Mouse (Mus musculus) midbrain, embryonic 13.5 days (tissue): Measurements from ENCODE around the gene Tspo. TPM values are rescaled to one million over a fixed set of nuclear protein-coding genes. Genes with fewer than 3 reads are reported as not detected.

Source experiments
- ATAC-seq: fragments of 200-750 bp; cut with Nextera tagmentation; 2 replicates; pipeline ENCODE4 v1.8.0; 2017; ENCODE audit warnings: mild to moderate bottlenecking, moderate TSS enrichment, moderate library complexity
- H3K27ac ChIP-seq: fragments of 300-500 bp; sonication (generic); 2 replicates; pipeline ENCODE4 v1.5.1; 2015; ENCODE audit warnings: inconsistent platforms, mild to moderate bottlenecking, moderate library complexity
- H3K27me3 ChIP-seq: fragments of 300-500 bp; sonication (generic); 2 replicates; pipeline ENCODE4 v1.6.1; 2015; ENCODE audit warnings: mild to moderate bottlenecking, inconsistent platforms
- H3K36me3 ChIP-seq: fragments of 300-500 bp; sonication (generic); 2 replicates; pipeline ENCODE4 v1.6.1; 2015; ENCODE audit warnings: mild to moderate bottlenecking, inconsistent platforms
- H3K4me1 ChIP-seq: fragments of 300-500 bp; sonication (generic); replicated peaks from 2 replicates; pipeline ENCODE4 v1.6.1; 2015; ENCODE audit warnings: inconsistent platforms
- H3K4me2 ChIP-seq: fragments of 300-500 bp; sonication (generic); replicated peaks from 2 replicates; pipeline ENCODE4 v1.6.1; 2015; ENCODE audit warnings: moderate library complexity, mild to moderate bottlenecking, inconsistent platforms
- H3K4me3 ChIP-seq: fragments of 300-500 bp; sonication (generic); replicated peaks from 2 replicates; pipeline ENCODE4 v1.5.1; 2015; ENCODE audit warnings: mild to moderate bottlenecking, inconsistent platforms
- H3K9ac ChIP-seq: fragments of 300-500 bp; sonication (generic); replicated peaks from 2 replicates; pipeline ENCODE4 v1.6.1; 2015; ENCODE audit warnings: mild to moderate bottlenecking, inconsistent platforms
- H3K9me3 ChIP-seq: fragments of 300-500 bp; sonication (generic); 2 replicates; pipeline ENCODE4 v1.6.1; 2016; ENCODE audit warnings: mild to moderate bottlenecking, inconsistent platforms
- WGBS: fragments of 180-500 bp; shearing (Covaris S2); methylation state at CpG from one replicate; pipeline ENCODE4 v1.1.7; 2015; 5-methylcytosine and 5-hydroxymethylcytosine counted together
- polyA plus RNA-seq: library from polyadenylated mRNA; unstranded; fragments of >200 nt; fragmentation: Nextera tagmentation; extraction: Ambion mirVana; gene quantifications from 2 replicates; pipeline ENCODE4 v1.2.1, GENCODE M21; 2015

The Tspo gene
- polyA plus RNA-seq, 1 experiment from 2014 or later: 9.9 TPM

DNA sequence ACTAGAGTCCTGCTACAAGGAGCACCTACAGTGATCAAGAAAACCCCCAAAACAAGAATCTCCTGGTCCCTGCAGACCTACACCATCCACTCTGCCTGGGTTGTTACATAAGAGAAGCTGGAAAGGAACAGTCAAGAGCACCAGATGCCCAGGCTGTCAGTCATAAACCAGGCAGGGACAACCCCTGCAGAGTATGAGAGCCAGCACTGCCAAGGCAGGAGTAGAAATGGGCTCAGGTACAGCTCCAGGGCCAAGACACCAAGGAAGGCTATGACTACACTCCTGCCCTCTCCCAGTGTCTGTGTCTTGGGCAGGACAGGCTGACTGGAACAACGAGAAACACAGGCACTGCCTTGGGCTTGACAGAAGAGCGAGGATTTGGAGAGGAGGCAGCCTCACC, 13.3 kb upstream of the Tspo start:
- Histone ChIP-seq H3K9ac (no peak overlapping the region), H3K36me3 (peaks cover 74% of the 10 kb centered on the region), H3K27ac (no peak overlapping the region), H3K9me3 (no peaks in the 10 kb centered on the region), H3K27me3 (no peaks in the 10 kb centered on the region), H3K4me1 (peaks cover 8% of the 10 kb centered on the region), H3K4me2 (no peak overlapping the region), H3K4me3 (no peak overlapping the region)
- no peak for ATAC-seq
- 92% methylated on average over 2 of the region's 2 CpGs for WGBS

DNA sequence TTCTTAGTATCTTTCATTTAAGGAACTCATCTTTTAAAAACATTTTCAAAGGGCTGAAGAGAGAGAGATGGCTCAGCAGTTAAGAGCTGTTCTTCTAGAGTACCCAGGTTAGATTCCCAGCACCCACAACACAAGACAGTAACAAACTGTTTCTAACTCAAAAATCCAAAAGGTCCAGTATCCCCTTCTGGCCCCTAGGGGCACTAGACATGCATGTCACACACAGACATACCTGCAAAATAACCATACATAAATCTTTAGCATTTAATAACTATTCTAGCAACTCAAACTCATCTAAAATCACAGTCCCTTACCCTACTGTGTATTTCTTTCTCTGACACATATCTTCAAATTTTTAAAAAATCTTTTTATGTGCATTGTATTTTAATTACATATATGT, 9.6 kb upstream of the Tspo start:
- no peak overlapping the region for H3K4me3 ChIP-seq
- H3K9me3 ChIP-seq: no peaks in the 10 kb centered on the region
- no peak overlapping the region for H3K4me2 ChIP-seq
- peaks cover 37% of the 10 kb centered on the region for H3K36me3 ChIP-seq
- H3K27me3 ChIP-seq: no peaks in the 10 kb centered on the region
- H3K9ac ChIP-seq: no peak overlapping the region
- peaks cover 13% of the 10 kb centered on the region for H3K4me1 ChIP-seq
- H3K27ac ChIP-seq: no peak overlapping the region
- ATAC-seq: no peak

DNA sequence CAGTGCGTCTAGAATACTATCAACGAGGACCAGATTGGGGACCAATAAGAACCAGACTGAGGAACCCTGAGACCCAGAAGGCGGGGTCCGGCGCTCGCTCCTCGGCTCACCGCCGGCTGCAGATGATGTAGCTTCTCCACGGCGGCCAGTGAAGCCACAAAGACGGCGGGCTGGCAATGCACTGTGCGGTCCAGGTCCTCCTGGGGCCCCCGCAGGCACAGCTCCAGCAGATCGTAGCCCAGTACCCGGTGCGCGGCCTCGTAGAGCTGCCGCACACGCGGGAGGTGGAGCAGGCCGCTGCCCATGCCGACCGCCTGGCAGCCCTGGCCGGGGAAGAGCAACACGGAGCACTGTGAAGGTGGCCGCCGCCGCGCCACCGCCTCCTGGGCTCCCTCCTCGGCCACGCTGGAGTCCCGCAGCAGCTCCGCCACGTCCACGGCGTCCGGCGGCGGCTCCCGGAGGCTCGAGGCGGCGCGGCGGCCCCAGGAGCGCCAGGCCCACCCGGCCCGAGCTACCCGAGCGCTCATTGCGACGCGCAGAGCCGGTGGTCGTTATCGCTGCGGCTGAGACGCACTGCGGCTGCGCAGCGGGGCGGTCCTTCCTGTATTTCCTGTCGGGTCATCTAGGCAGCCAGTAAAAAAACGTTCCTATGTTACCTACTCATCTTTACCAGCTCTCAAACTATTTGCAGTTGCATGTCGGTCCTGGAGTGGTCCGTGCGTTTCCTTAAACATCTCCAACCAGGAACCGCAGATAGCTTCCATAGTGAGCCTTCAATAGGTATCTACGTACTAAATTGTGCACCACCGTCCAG, 8.0 kb upstream of the Tspo start:
- Histone ChIP-seq H3K4me1 (peaks cover 13% of the 10 kb centered on the region), H3K4me2 (peak overlapping the region; percentile 83), H3K4me3 (peak overlapping the region; percentile 86), H3K9me3 (no peaks in the 10 kb centered on the region), H3K27ac (peak overlapping the region; percentile 92), H3K36me3 (peaks cover 22% of the 10 kb centered on the region), H3K9ac (peak overlapping the region; percentile 96), H3K27me3 (no peaks in the 10 kb centered on the region)
- WGBS: 1% methylated on average over 64 of the region's 74 CpGs
- peak; percentile 91 for ATAC-seq

DNA sequence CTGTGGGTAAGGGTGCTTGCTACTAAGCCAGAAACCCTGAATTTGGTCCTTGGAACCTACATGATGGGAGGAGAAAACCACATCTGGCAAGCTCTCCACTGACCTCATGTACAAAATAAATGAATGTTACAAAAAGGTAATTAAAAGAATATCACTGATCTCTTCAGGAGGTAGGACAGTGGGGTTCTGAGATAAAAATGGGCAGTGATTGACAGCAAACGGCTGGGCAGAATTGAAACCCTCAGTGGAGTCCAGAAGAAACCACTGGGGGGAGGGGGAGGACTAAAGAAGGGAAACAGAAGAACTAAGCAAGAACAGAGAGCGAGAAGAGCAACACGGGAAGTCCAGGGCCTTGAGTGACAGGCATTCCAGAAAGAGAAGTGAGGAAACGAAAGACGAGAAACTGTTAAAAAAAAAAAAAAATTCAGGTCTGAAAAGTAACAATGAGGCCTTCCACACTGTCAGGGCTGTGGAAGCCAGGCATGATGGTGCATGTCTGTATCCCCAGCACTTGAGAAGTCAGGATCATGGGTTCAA, 2.4 kb upstream of the Tspo start:
- WGBS: 58% methylated on average over 5 of the region's 5 CpGs
- peaks cover 23% of the 10 kb centered on the region for H3K4me1 ChIP-seq
- H3K4me3 ChIP-seq: no peak overlapping the region
- no peak for ATAC-seq
- H3K4me2 ChIP-seq: no peak overlapping the region
- no peaks in the 10 kb centered on the region for H3K36me3 ChIP-seq
- H3K9ac ChIP-seq: no peak overlapping the region
- no peaks in the 10 kb centered on the region for H3K9me3 ChIP-seq
- H3K27ac ChIP-seq: no peak overlapping the region
- H3K27me3 ChIP-seq: peaks cover 34% of the 10 kb centered on the region

DNA sequence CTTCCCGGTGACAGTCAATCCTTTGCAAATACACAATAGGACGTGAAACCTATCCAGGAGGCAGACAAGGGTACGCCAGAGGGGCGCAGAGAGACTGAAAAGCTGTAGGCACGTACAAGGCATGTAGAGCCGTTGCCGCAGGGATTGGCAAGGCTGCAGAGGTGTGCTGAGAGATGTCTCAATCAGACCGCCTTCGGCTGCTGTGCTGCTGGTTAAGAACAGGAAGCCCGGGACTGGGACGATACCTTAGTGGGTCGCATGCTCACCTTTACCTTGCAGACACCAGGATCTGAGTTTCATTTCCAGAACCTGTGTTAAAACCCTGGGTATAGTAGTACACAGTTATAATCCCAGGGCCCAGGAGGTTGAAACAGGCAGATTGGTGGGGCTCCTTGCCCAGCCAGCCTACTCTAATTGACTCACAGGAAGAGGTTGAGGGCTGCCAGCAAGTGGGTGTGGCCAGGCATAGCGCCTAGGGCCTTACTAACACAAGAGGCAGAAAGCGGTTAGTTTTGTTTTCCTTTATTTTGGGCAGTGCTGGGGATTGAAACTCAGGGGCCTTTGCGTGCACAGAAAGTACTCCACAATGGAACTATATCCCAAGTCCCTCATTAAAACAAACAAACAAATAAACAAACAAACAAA, 644 bp upstream of the Tspo start:
- Histone ChIP-seq H3K4me1 (peaks cover 21% of the 10 kb centered on the region), H3K9ac (no peak overlapping the region), H3K36me3 (no peaks in the 10 kb centered on the region), H3K27ac (no peak overlapping the region), H3K4me3 (no peak overlapping the region; the same call in 1 of the 2 replicates), H3K27me3 (peaks cover 34% of the 10 kb centered on the region), H3K4me2 (peak overlapping the region; percentile 73), H3K9me3 (no peaks in the 10 kb centered on the region)
- peak; percentile 43; the same call in 1 of the 2 replicates for ATAC-seq
- 30% methylated on average over 15 of the region's 15 CpGs for WGBS

DNA sequence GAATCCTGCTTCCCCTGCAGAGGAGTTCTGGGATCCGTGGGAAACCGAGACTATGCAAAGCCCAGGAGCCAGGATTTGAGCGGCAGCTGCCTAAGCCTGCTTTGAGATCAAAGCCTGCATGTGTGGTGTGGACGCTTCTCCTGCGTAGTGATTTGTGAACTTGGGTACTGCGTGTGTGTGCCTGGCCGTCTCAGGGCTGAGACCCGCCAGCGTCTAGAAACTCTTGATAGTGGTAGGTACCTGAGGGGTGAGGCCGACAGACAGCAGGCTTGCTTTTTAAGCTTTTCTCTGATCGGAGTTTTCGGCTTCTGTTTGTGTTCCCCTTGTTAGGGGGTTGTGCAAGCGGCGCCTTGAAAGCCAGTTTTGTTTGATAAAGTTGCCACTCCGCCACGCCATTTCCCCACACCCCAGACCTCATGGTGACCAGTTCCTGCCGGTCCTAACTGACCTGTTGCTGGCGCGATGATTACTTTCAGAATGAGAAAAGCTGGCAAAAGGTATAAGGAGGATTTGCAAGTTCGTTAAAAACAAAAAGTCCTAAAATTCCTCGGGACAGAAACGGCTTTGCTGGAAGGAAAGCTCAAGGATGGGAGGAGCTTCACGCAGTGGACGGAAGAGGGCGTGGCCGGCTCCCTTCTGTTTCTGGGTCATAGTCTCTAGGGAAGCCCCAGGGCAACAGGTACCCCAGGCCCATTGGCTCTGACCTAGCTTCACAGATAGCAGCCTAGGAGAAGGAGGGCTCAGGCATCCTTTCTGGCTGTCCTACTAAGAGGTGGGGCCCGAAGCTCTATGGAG, 662 bp downstream of the Tspo start:
- Histone ChIP-seq H3K4me2 (peak overlapping the region; percentile 73), H3K27me3 (peaks cover 34% of the 10 kb centered on the region), H3K4me1 (peaks cover 21% of the 10 kb centered on the region), H3K9ac (peak overlapping the region; percentile 54), H3K9me3 (no peaks in the 10 kb centered on the region), H3K4me3 (peak overlapping the region; percentile 37), H3K27ac (no peak overlapping the region), H3K36me3 (no peaks in the 10 kb centered on the region)
- peak; percentile 40 for ATAC-seq
- WGBS: 2% methylated on average over 27 of the region's 27 CpGs

DNA sequence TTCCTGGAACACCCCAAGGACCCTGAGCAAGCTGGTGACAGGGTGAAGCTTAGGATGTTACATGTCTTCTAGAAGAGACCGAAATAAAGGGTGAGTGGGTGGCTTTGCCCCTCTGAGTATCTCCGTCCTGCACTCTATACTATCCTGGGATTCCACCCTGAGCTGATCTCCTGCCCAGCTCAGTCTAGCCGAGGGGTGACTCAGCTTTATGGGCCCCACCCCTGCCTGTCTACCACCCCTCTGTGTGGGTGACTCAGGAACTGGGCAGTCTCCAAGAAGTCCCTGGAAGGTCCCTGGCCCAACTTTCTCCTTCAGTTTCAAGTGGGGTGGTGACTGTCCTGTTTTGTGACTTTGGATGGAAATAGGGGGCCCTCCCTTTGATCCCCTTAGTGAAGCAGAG, 2.0 kb downstream of the Tspo start:
- Histone ChIP-seq H3K36me3 (no peaks in the 10 kb centered on the region), H3K27ac (no peak overlapping the region), H3K4me2 (no peak overlapping the region), H3K4me3 (no peak overlapping the region), H3K9me3 (no peaks in the 10 kb centered on the region), H3K27me3 (peaks cover 34% of the 10 kb centered on the region), H3K9ac (no peak overlapping the region), H3K4me1 (peaks cover 21% of the 10 kb centered on the region)
- ATAC-seq: no peak
- WGBS: 88% methylated on average over 3 of the region's 3 CpGs

DNA sequence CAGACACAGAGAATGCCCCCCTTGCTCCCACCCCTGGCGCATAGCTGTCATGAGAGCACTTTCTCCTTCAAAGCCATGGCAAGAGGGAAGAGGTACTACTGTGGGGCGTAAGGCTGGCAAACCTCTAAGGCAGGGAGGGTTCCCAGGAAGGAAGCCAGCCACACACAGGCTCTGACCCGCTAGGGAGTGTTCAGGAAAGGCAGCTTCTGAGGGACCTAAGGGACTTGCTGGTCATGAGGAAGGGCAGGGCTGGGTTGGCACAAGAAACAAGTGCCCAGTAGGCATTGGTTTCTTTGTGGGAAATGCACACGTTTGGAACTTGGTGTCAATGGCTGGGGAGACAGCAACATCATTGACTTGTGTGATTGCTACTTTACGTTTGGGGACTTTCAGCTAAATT, 2.6 kb downstream of the Tspo start:
- no peaks in the 10 kb centered on the region for H3K36me3 ChIP-seq
- no peak overlapping the region for H3K9ac ChIP-seq
- H3K9me3 ChIP-seq: no peaks in the 10 kb centered on the region
- peaks cover 21% of the 10 kb centered on the region for H3K4me1 ChIP-seq
- no peak overlapping the region for H3K27ac ChIP-seq
- H3K4me2 ChIP-seq: no peak overlapping the region
- no peak overlapping the region for H3K4me3 ChIP-seq
- 76% methylated on average over 5 of the region's 5 CpGs for WGBS
- H3K27me3 ChIP-seq: peaks cover 34% of the 10 kb centered on the region
- ATAC-seq: no peak

DNA sequence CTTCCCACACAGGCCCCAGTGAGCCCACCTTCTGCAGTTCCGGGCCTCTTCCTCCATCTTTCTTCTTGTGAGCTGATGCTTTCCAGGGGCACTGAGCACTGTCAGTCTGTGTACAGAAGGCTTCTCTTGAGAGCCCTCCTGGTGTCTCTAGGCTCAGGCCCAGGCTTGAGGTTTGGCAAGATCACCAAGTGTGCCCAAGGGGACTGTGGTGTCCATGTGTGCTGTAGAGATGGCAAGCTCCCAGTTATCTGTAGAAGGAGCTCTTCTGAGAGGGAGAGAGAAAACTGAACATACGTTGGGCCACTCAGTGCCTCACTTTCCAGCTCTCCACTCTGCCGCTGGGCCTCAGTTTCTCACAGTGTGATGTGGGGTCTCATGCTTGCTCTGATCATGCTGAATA, 4.3 kb downstream of the Tspo start:
- Histone ChIP-seq H3K4me2 (no peak overlapping the region), H3K36me3 (no peaks in the 10 kb centered on the region), H3K9me3 (no peaks in the 10 kb centered on the region), H3K27me3 (peaks cover 26% of the 10 kb centered on the region), H3K9ac (no peak overlapping the region), H3K4me1 (peaks cover 19% of the 10 kb centered on the region), H3K27ac (no peak overlapping the region), H3K4me3 (no peak overlapping the region)
- 86% methylated on average over 3 of the region's 3 CpGs for WGBS
- no peak for ATAC-seq

DNA sequence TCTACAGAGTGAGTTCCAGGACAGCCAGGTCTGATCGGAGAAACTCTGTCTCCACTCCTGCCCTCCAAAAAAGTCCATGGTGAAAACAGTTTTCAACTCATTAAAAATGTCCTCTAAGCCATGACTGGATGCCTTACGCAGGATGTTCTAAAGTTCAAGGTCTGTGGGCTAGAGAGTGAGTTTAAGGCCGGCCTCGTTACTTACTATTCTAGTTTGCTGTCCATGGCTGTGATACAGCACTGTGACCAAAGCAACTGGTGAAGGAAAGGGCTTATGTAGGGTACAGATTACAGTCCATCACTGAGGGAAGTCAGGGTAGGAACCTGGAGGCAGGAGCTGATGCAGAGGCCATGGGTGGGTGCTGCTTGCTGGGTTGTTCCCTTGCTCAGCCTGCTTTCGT, 5.2 kb downstream of the Tspo start:
- H3K9ac ChIP-seq: no peak overlapping the region
- H3K4me3 ChIP-seq: no peak overlapping the region
- H3K4me1 ChIP-seq: peaks cover 11% of the 10 kb centered on the region
- no peaks in the 10 kb centered on the region for H3K9me3 ChIP-seq
- peaks cover 18% of the 10 kb centered on the region; the same call in 1 of the 2 replicates for H3K27me3 ChIP-seq
- H3K27ac ChIP-seq: no peak overlapping the region
- H3K4me2 ChIP-seq: no peak overlapping the region
- ATAC-seq: no peak
- H3K36me3 ChIP-seq: no peaks in the 10 kb centered on the region
- 91% methylated on average over 5 of the region's 5 CpGs for WGBS

DNA sequence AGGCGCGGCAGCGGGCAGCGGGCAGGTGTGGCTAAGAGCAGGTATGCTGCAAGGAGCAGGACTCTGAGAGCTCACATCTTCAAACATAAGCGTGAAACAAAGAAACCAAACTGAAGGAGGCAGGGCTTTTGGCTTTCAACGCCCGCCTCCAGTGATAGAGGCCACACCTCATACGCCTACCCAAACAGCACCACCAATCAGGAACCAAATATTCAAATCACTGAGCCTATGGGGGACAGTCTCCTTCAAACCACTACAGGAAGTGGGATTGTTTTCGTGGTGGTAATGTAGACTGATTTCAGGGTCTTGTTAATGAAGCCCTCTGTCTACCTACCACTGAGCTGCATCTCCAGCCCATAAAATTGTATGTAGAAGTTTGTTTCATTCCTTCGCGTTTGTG, 6.3 kb downstream of the Tspo start:
- H3K36me3 ChIP-seq: peaks cover 4% of the 10 kb centered on the region
- H3K4me2 ChIP-seq: no peak overlapping the region
- WGBS: 57% methylated on average over 11 of the region's 11 CpGs
- no peak overlapping the region for H3K4me3 ChIP-seq
- H3K27me3 ChIP-seq: peaks cover 8% of the 10 kb centered on the region; the same call in 1 of the 2 replicates
- no peaks in the 10 kb centered on the region for H3K9me3 ChIP-seq
- no peak for ATAC-seq
- H3K27ac ChIP-seq: no peak overlapping the region
- no peaks in the 10 kb centered on the region for H3K4me1 ChIP-seq
- no peak overlapping the region for H3K9ac ChIP-seq

DNA sequence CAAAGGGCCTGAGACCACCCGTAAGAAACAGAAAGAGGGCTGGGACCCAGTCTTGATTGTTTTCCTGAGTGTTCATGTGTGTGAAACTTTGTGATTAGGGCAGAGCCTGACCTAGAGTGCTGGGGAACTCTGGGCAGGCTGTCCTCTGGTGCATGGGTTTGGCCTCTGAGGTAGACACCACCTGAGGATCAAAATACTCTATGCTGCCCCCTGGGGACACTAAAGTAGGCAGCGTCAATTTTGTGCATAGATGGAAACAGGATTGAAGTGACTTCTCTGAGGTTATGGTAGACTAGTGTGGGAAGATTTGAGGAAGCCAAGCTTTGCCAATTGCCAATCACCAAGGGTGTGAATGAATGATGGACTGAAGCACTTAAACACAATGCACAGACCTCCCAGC, 7.2 kb downstream of the Tspo start:
- Histone ChIP-seq H3K27ac (no peak overlapping the region), H3K4me3 (no peak overlapping the region), H3K4me1 (no peaks in the 10 kb centered on the region), H3K9me3 (no peaks in the 10 kb centered on the region), H3K27me3 (no peaks in the 10 kb centered on the region), H3K9ac (no peak overlapping the region), H3K4me2 (no peak overlapping the region), H3K36me3 (peaks cover 14% of the 10 kb centered on the region)
- 68% methylated on average over 2 of the region's 2 CpGs for WGBS
- ATAC-seq: no peak
